8 mouse cellular contexts compared by ENCODE assay signal in genomic region chr2:132031364-132032095, GRCm38 (mm10). TPM values are rescaled to one million over a fixed set of nuclear protein-coding genes. Genes with fewer than 3 reads are reported as not detected.
A peak's percentile ranks its signal among the peaks of the same experiment; 100 is the strongest.
DNase-seq lines count a peak whose midpoint lies in the region; ATAC-seq and TF ChIP-seq lines count a peak whose summit lies in the region.

No protein-coding gene starts in this region.

- no peak for ATAC-seq in hindbrain, embryonic 13.5 days (ENCODE audit: low FRiP score)
- ATAC-seq in midbrain, embryonic 16.5 days: no peak

- no peak for TF ChIP-seq CTCF in cortical plate, adult 2 months (IDR thresholded peaks at IDR 0.05; ENCODE audit: extremely low read depth, insufficient read depth, low read length)

- no peaks in the 10 kb centered on the region for H3K9me3 ChIP-seq in hindbrain, embryonic 13.5 days
- no peaks in the 10 kb centered on the region for H3K9me3 ChIP-seq in midbrain, embryonic 16.5 days (replicated peaks; ENCODE audit: control insufficient read depth, low read length, poor library complexity, severe bottlenecking)

- no peaks in the 10 kb centered on the region for H3K36me3 ChIP-seq in hindbrain, embryonic 13.5 days
- H3K36me3 ChIP-seq in midbrain, embryonic 16.5 days (ENCODE audit: control insufficient read depth, insufficient read depth, low read length): no peaks in the 10 kb centered on the region

- peak overlapping the region; percentile 36 for H3K27ac ChIP-seq in cortical plate, adult 2 months (ENCODE audit: insufficient read depth, low read length)
- peak overlapping the region; percentile 94 for H3K27ac ChIP-seq in hindbrain, embryonic 13.5 days
- peak overlapping the region; percentile 88 for H3K27ac ChIP-seq in midbrain, embryonic 16.5 days (ENCODE audit: low read length)

- peaks cover 1% of the 10 kb centered on the region; the same call in 1 of the 2 replicates for H3K4me1 ChIP-seq in cortical plate, adult 2 months (ENCODE audit: control insufficient read depth, insufficient read depth, low read length)
- peaks cover 41% of the 10 kb centered on the region for H3K4me1 ChIP-seq in hindbrain, embryonic 13.5 days (replicated peaks)
- H3K4me1 ChIP-seq in midbrain, embryonic 16.5 days (ENCODE audit: control insufficient read depth, insufficient read depth, low read length): peaks cover 22% of the 10 kb centered on the region

- WGBS in hindbrain, embryonic 13.5 days: 65% methylated on average over 11 of the region's 11 CpGs
- 61% methylated on average over 11 of the region's 11 CpGs for WGBS in midbrain, embryonic 16.5 days

- no peak for TF ChIP-seq POLR2A in cortical plate, adult 2 months (IDR thresholded peaks at IDR 0.05; ENCODE audit: extremely low read depth, insufficient read depth, low read length)

- peak overlapping the region; percentile 92 for H3K4me2 ChIP-seq in hindbrain, embryonic 13.5 days
- peak overlapping the region; percentile 87 for H3K4me2 ChIP-seq in midbrain, embryonic 16.5 days (ENCODE audit: low read length)

- peak; percentile 77 for DNase-seq in heart, adult 11 months
- DNase-seq in heart, adult 9 months (ENCODE audit: low spot score in 2 of 2): no peak
- no peak for DNase-seq in T-cell, adult 2 months (ENCODE audit: low spot score)
- DNase-seq in left cerebral cortex, adult 9 months (ENCODE audit: low spot score in 2 of 2): no peak
- no peak for DNase-seq in urinary bladder, postnatal 14 days (ENCODE audit: low spot score)

- H3K27me3 ChIP-seq in hindbrain, embryonic 13.5 days: no peaks in the 10 kb centered on the region
- no peaks in the 10 kb centered on the region for H3K27me3 ChIP-seq in midbrain, embryonic 16.5 days (ENCODE audit: control insufficient read depth, insufficient read depth, low read depth, low read length)

- H3K9ac ChIP-seq in hindbrain, embryonic 13.5 days: peak overlapping the region; percentile 83
- H3K9ac ChIP-seq in midbrain, embryonic 16.5 days (ENCODE audit: low read depth, low read length): peak overlapping the region; percentile 79; the same call in 1 of the 2 replicates

- no peak overlapping the region for H3K4me3 ChIP-seq in cortical plate, adult 2 months (ENCODE audit: insufficient read depth, low read length)
- H3K4me3 ChIP-seq in hindbrain, embryonic 13.5 days: no peak overlapping the region
- H3K4me3 ChIP-seq in midbrain, embryonic 16.5 days (ENCODE audit: low read depth, low read length): peak overlapping the region; percentile 53; the same call in 1 of the 2 replicates

RNA-seq across cellular contexts. Expression of gene Rassf2, which starts 1.5 kb away (rescaled TPM):
- polyA plus RNA-seq in cortical plate, adult 2 months (2012; rRNA removed): 32.6 and 35.9 TPM in 2 replicates
- polyA plus RNA-seq in hindbrain, embryonic 13.5 days (2015; fragmentation: Nextera tagmentation; extraction: Ambion mirVana): 29.6 and 30.6 TPM in 2 replicates
- 24.2 and 28.9 TPM in 2 replicates for polyA plus RNA-seq in midbrain, embryonic 16.5 days (2015; fragmentation: Nextera tagmentation; extraction: Ambion mirVana)

Comparison
In these comparisons a context has a peak if more than half of its experiments do, and no peak if none do; other contexts are left out.
1. H3K27ac ChIP-seq: peak in every context shown above with its lines; median percentile 94 in hindbrain, embryonic 13.5 days; 88 in midbrain, embryonic 16.5 days; 36 in cortical plate, adult 2 months.